Mouse (Mus musculus): ENCODE measurements at regions not wholly inside any gene's neighbourhood (a gene's known extent, or its start where the extent isn't known, plus 50 kb on each side); places are given as distances from the start of the nearest gene placed in this dataset.

- TF ChIP-seq POLR2A (IDR thresholded peaks at IDR 0.05; ENCODE audit: extremely low read depth, insufficient read depth, low read length), result no peak
- TF ChIP-seq CTCF (IDR thresholded peaks at IDR 0.05; ENCODE audit: low read depth, low read length), result no peak
These were observed 629.9 kb upstream of the Sall1 start for GRCm38 (mm10) chr8:89673911-89674310.
